Mouse (Mus musculus) heart, embryonic 11.5 days (tissue): ENCODE measurements at regions not wholly inside any gene's neighbourhood (a gene's known extent, or its start where the extent isn't known, plus 50 kb on each side); places are given as distances from the start of the nearest gene placed in this dataset.

Source experiments
- ATAC-seq: fragments of 200-750 bp; cut with Nextera tagmentation; replicated peaks from 2 replicates; pipeline ENCODE4 v1.8.0; 2017; ENCODE audit warnings: moderate library complexity; ENCODE audit not compliant: insufficient number of reproducible peaks, low FRiP score, low TSS enrichment
- H3K27ac ChIP-seq: fragments of 300-500 bp; sonication (generic); 2 replicates; pipeline ENCODE4 v1.5.1; 2014; ENCODE audit warnings: mild to moderate bottlenecking, low read depth, low read length
- H3K27me3 ChIP-seq: fragments of 300-500 bp; sonication (generic); 2 replicates; pipeline ENCODE4 v1.6.1; 2014; ENCODE audit warnings: mild to moderate bottlenecking, low read length, mixed read lengths; ENCODE audit not compliant: control insufficient read depth, insufficient read depth
- H3K36me3 ChIP-seq: fragments of 300-500 bp; sonication (generic); 2 replicates; pipeline ENCODE4 v1.6.1; 2014; ENCODE audit warnings: mild to moderate bottlenecking, low read length, moderate library complexity, mixed read lengths; ENCODE audit not compliant: control insufficient read depth, insufficient read depth
- H3K4me1 ChIP-seq: fragments of 300-500 bp; sonication (generic); 2 replicates; pipeline ENCODE4 v1.6.1; 2014; ENCODE audit warnings: low read length; ENCODE audit not compliant: control insufficient read depth, insufficient read depth
- H3K4me2 ChIP-seq: fragments of 300-500 bp; sonication (generic); 2 replicates; pipeline ENCODE4 v1.6.1; 2014; ENCODE audit warnings: mild to moderate bottlenecking, moderate library complexity
- H3K4me3 ChIP-seq: fragments of 300-500 bp; sonication (generic); 2 replicates; pipeline ENCODE4 v1.5.1; 2014; ENCODE audit warnings: low read depth, low read length
- H3K9ac ChIP-seq: fragments of 300-500 bp; sonication (generic); 2 replicates; pipeline ENCODE4 v1.6.1; 2014; ENCODE audit warnings: mild to moderate bottlenecking, low read depth, low read length, moderate library complexity
- H3K9me3 ChIP-seq: fragments of 300-500 bp; sonication (generic); replicated peaks from 2 replicates; pipeline ENCODE4 v1.6.1; 2016; ENCODE audit warnings: low read length; ENCODE audit not compliant: control insufficient read depth
- WGBS: fragments of 180-500 bp; shearing (Covaris S2); extraction: QIAGEN DNeasy Blood & Tissue Kit; methylation state at CpG from one replicate; pipeline ENCODE4 v1.1.7; 2014; ENCODE audit not compliant: insufficient replicate concordance; 5-methylcytosine and 5-hydroxymethylcytosine counted together

- Histone ChIP-seq H3K27ac (no peak overlapping the region), H3K27me3 (no peaks in the 10 kb centered on the region)
These were observed 76.0 kb upstream of the Zfp648 start for GRCm38 (mm10) chr1:154124981-154125380.

GRCm38 (mm10) chr1:154126487-154126886 is 74.5 kb upstream of the Zfp648 start:
- H3K9me3 ChIP-seq, result no peaks in the 10 kb centered on the region
- no peak overlapping the region for H3K4me2 ChIP-seq
- H3K9ac ChIP-seq, result no peak overlapping the region
- H3K27me3 ChIP-seq, result no peaks in the 10 kb centered on the region
- no peak for ATAC-seq
- 68% methylated on average over 4 of the region's 4 CpGs for WGBS
- no peaks in the 10 kb centered on the region for H3K36me3 ChIP-seq
- no peak overlapping the region for H3K4me3 ChIP-seq
- no peak overlapping the region for H3K27ac ChIP-seq
- H3K4me1 ChIP-seq, result no peaks in the 10 kb centered on the region

More at GRCm38 (mm10) chr1:154124981-154125380, 76.0 kb upstream of the Zfp648 start:
- H3K9ac ChIP-seq, result no peak overlapping the region
- H3K4me2 ChIP-seq, result no peak overlapping the region
- no peaks in the 10 kb centered on the region for H3K4me1 ChIP-seq
- H3K4me3 ChIP-seq, result no peak overlapping the region
- ATAC-seq, result no peak
- H3K36me3 ChIP-seq, result no peaks in the 10 kb centered on the region
- H3K9me3 ChIP-seq, result no peaks in the 10 kb centered on the region

- no peaks in the 10 kb centered on the region for H3K4me1 ChIP-seq
- H3K27me3 ChIP-seq, result no peaks in the 10 kb centered on the region
- H3K9ac ChIP-seq, result no peak overlapping the region
- 76% methylated on average over 4 of the region's 4 CpGs for WGBS
- no peaks in the 10 kb centered on the region for H3K36me3 ChIP-seq
- ATAC-seq, result no peak
- no peak overlapping the region for H3K27ac ChIP-seq
- H3K4me2 ChIP-seq, result no peak overlapping the region
- no peaks in the 10 kb centered on the region for H3K9me3 ChIP-seq
- H3K4me3 ChIP-seq, result no peak overlapping the region
These were observed 61.5 kb upstream of the Zfp648 start for GRCm38 (mm10) chr1:154139488-154139887.

- Histone ChIP-seq H3K4me2 (no peak overlapping the region), H3K9me3 (no peaks in the 10 kb centered on the region), H3K9ac (no peak overlapping the region), H3K4me3 (no peak overlapping the region), H3K36me3 (no peaks in the 10 kb centered on the region), H3K4me1 (no peaks in the 10 kb centered on the region), H3K27me3 (no peaks in the 10 kb centered on the region), H3K27ac (no peak overlapping the region)
- WGBS, result 28% methylated on average over 1 of the region's 1 CpGs
- ATAC-seq, result no peak
These were observed 57.3 kb upstream of the Zfp648 start for GRCm38 (mm10) chr1:154143691-154144090.

GRCm38 (mm10) chr1:154147001-154147571 is 53.9 kb upstream of the Zfp648 start:
- Histone ChIP-seq H3K4me2 (no peak overlapping the region), H3K27ac (no peak overlapping the region), H3K9ac (no peak overlapping the region), H3K9me3 (no peaks in the 10 kb centered on the region), H3K36me3 (no peaks in the 10 kb centered on the region), H3K27me3 (no peaks in the 10 kb centered on the region), H3K4me3 (no peak overlapping the region), H3K4me1 (peaks cover 3% of the 10 kb centered on the region; the same call in 1 of the 2 replicates)
- ATAC-seq, result no peak
- 76% methylated on average over 3 of the region's 3 CpGs for WGBS

- Histone ChIP-seq H3K36me3 (no peaks in the 10 kb centered on the region), H3K9me3 (no peaks in the 10 kb centered on the region), H3K27ac (no peak overlapping the region), H3K4me3 (no peak overlapping the region), H3K9ac (no peak overlapping the region), H3K27me3 (no peaks in the 10 kb centered on the region), H3K4me2 (no peak overlapping the region), H3K4me1 (peaks cover 3% of the 10 kb centered on the region; the same call in 1 of the 2 replicates)
- WGBS, result 78% methylated on average over 10 of the region's 10 CpGs
- no peak for ATAC-seq
These were observed 52.0 kb upstream of the Zfp648 start for GRCm38 (mm10) chr1:154148948-154149347.

GRCm38 (mm10) chr1:154149431-154150143 is 51.4 kb upstream of the Zfp648 start:
- Histone ChIP-seq H3K36me3 (no peaks in the 10 kb centered on the region), H3K27ac (no peak overlapping the region), H3K9me3 (no peaks in the 10 kb centered on the region), H3K9ac (no peak overlapping the region), H3K4me2 (peak overlapping the region; percentile 27), H3K4me3 (no peak overlapping the region), H3K27me3 (no peaks in the 10 kb centered on the region), H3K4me1 (peaks cover 3% of the 10 kb centered on the region; the same call in 1 of the 2 replicates)
- 48% methylated on average over 1 of the region's 1 CpGs for WGBS
- ATAC-seq, result no peak

GRCm38 (mm10) chr1:154150167-154150851 is 50.7 kb upstream of the Zfp648 start:
- Histone ChIP-seq H3K9ac (no peak overlapping the region), H3K4me2 (peak overlapping the region; percentile 27), H3K36me3 (no peaks in the 10 kb centered on the region), H3K9me3 (no peaks in the 10 kb centered on the region), H3K27me3 (no peaks in the 10 kb centered on the region), H3K4me1 (peaks cover 3% of the 10 kb centered on the region; the same call in 1 of the 2 replicates), H3K27ac (no peak overlapping the region), H3K4me3 (no peak overlapping the region)
- 30% methylated on average over 8 of the region's 8 CpGs for WGBS
- peak; percentile 42 for ATAC-seq
